8 mouse cellular contexts compared by ENCODE assay signal in the genomic region with DNA sequence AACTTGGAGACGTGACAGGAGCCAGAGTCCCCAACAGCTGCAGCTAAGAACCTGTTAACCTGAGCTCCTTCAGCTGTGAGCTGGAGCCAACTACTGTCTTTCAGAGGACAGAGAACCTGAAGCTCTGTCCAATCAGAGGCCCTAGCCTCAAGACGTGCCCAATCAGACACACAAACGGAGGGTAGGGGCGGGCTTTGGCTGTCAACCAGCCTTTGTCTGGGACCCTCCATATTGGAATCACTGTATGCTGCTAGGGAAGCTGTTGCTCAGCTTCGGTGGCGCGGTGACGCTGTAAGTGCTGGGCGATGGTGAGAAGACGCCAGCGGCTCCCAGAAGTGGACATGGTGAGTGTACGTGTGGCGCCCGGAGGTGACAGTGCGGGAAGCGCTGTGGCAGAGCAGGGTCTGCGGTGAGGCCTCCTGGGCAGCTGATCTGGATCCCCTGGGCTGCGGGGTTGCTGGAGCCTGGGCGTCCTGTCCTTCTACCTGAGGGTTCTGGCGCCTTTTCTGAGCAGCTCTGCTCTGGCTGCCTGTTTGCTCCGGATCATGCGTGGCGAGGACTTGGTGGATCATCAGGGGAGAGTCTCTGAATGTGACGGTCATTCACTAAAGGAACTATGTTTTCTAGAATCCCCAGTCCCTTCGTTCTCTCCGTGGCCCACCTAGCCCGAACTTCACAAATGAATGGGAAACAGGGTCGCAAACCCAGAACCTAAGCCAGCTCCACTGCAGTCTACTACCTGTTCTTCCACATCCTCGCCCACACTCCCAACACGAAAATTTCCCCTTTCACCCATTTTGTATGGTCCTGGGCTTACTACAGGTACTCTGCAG. TPM values are rescaled to one million over a fixed set of nuclear protein-coding genes. Genes with fewer than 3 reads are reported as not detected.
DNase-seq lines count a peak whose midpoint lies in the region; ATAC-seq and TF ChIP-seq lines count a peak whose summit lies in the region.

Gene A430033K04Rik, plus strand, starts transcription at position 215 of the 833 bp plus-strand sequence.

- no peak within 1 kb of the TSS for H3K27ac ChIP-seq in bone marrow macrophage, adult 2 months (ENCODE audit: insufficient read depth, low read depth, low read length)
- H3K27ac ChIP-seq in embryonic fibroblast, embryonic 13.5 days (ENCODE audit: insufficient read depth, low read length) = no peak within 1 kb of the TSS
- H3K27ac ChIP-seq in kidney, embryonic 14.5 days (ENCODE audit: low read depth, low read length) = peak within 1 kb of the TSS; percentile 85
- peak within 1 kb of the TSS; percentile 95 for H3K27ac ChIP-seq in limb, embryonic 15.5 days

- DNase-seq in A20 (ENCODE audit: low read depth, low spot score) = peak; percentile 92
- DNase-seq in heart, adult 9 months (ENCODE audit: low spot score in 2 of 2) = peak; percentile 96
- DNase-seq in monocyte, adult 2 months (ENCODE audit: low read depth in 1 of 2, low spot score in 2 of 2) = peak; percentile 59 to 81
- peak; percentile 91 for DNase-seq in spleen, postnatal 36 days (ENCODE audit: low spot score in 2 of 2)

- no peak for TF ChIP-seq CTCF in bone marrow macrophage, adult 2 months (IDR thresholded peaks at IDR 0.05; ENCODE audit: low read depth, low read length)
- no peak for TF ChIP-seq CTCF in embryonic fibroblast, embryonic 13.5 days (IDR thresholded peaks at IDR 0.05; ENCODE audit: borderline replicate concordance, insufficient read depth, low read length)

- no peaks in the 10 kb centered on the region for H3K27me3 ChIP-seq in kidney, embryonic 14.5 days (ENCODE audit: control insufficient read depth, insufficient read depth, low read length)
- no peaks in the 10 kb centered on the region for H3K27me3 ChIP-seq in limb, embryonic 15.5 days

- peaks cover 7% of the 10 kb centered on the region for H3K9me3 ChIP-seq in kidney, embryonic 14.5 days (ENCODE audit: control insufficient read depth, low read length)
- no peaks in the 10 kb centered on the region for H3K9me3 ChIP-seq in limb, embryonic 15.5 days

- H3K36me3 ChIP-seq in kidney, embryonic 14.5 days (ENCODE audit: control insufficient read depth, insufficient read depth, low read length) = peaks cover 2% of the 10 kb centered on the region; the same call in 1 of the 2 replicates
- H3K36me3 ChIP-seq in limb, embryonic 15.5 days = peaks cover 5% of the 10 kb centered on the region

- peak; percentile 96 for ATAC-seq in kidney, embryonic 14.5 days (ENCODE audit: low FRiP score, low TSS enrichment)
- peak; percentile 94 for ATAC-seq in limb, embryonic 15.5 days (ENCODE audit: insufficient number of reproducible peaks, low FRiP score, low TSS enrichment, low read depth)

- TF ChIP-seq POLR2A in bone marrow macrophage, adult 2 months (IDR thresholded peaks at IDR 0.05; ENCODE audit: borderline replicate concordance, low read depth, low read length) = no peak
- TF ChIP-seq POLR2A in embryonic fibroblast, embryonic 13.5 days (IDR thresholded peaks at IDR 0.05; ENCODE audit: low read depth, low read length) = peak; percentile 88

- H3K4me1 ChIP-seq in bone marrow macrophage, adult 2 months (ENCODE audit: control insufficient read depth, insufficient read depth, low read length) = peaks cover 14% of the 10 kb centered on the region
- H3K4me1 ChIP-seq in embryonic fibroblast, embryonic 13.5 days (ENCODE audit: control insufficient read depth, insufficient read depth, low read length) = no peaks in the 10 kb centered on the region
- H3K4me1 ChIP-seq in kidney, embryonic 14.5 days (ENCODE audit: control insufficient read depth, insufficient read depth, low read length) = peaks cover 3% of the 10 kb centered on the region; the same call in 1 of the 2 replicates
- H3K4me1 ChIP-seq in limb, embryonic 15.5 days = peaks cover 14% of the 10 kb centered on the region

- H3K4me3 ChIP-seq in bone marrow macrophage, adult 2 months (ENCODE audit: insufficient read depth, low read length) = peak within 1 kb of the TSS; percentile 69
- H3K4me3 ChIP-seq in embryonic fibroblast, embryonic 13.5 days (ENCODE audit: insufficient read depth, low read length) = peak within 1 kb of the TSS; percentile 86
- H3K4me3 ChIP-seq in kidney, embryonic 14.5 days (ENCODE audit: low read length) = peak within 1 kb of the TSS; percentile 88
- peak within 1 kb of the TSS; percentile 89 for H3K4me3 ChIP-seq in limb, embryonic 15.5 days

- H3K4me2 ChIP-seq in kidney, embryonic 14.5 days (replicated peaks; ENCODE audit: low read depth, low read length) = peak within 1 kb of the TSS; percentile 72
- H3K4me2 ChIP-seq in limb, embryonic 15.5 days = peak within 1 kb of the TSS; percentile 56

- H3K9ac ChIP-seq in kidney, embryonic 14.5 days (ENCODE audit: low read depth, low read length) = peak within 1 kb of the TSS; percentile 90
- H3K9ac ChIP-seq in limb, embryonic 15.5 days = peak within 1 kb of the TSS; percentile 82

- WGBS in kidney, embryonic 14.5 days = 0% methylated on average over 30 of the region's 30 CpGs
- under 1% methylated on average over 30 of the region's 30 CpGs for WGBS in limb, embryonic 15.5 days

RNA-seq across cellular contexts. Expression of gene A430033K04Rik, which starts in this region (rescaled TPM):
- polyA plus RNA-seq in bone marrow macrophage, adult 2 months (2012; ENCODE audit: insufficient read depth, insufficient read length, missing spikeins) = 3.4 and 3.8 TPM in 2 replicates
- 5.1 and 7.9 TPM in 2 replicates for polyA plus RNA-seq in embryonic fibroblast, embryonic 13.5 days (2011; ENCODE audit: insufficient read length, low read depth, missing spikeins)
- polyA plus RNA-seq in kidney, embryonic 14.5 days (2014; fragmentation: Nextera tagmentation; extraction: Ambion mirVana) = 9.3 and 14.0 TPM in 2 replicates
- polyA plus RNA-seq in limb, embryonic 15.5 days (2015; fragmentation: Nextera tagmentation; extraction: Ambion mirVana) = 15.4 and 17.0 TPM in 2 replicates

Comparison
In these comparisons a context has a peak if more than half of its experiments do, and no peak if none do; other contexts are left out.
1. H3K27ac ChIP-seq: peak in kidney, embryonic 14.5 days (single experiment) and limb, embryonic 15.5 days (single experiment); none in bone marrow macrophage, adult 2 months (single experiment) and embryonic fibroblast, embryonic 13.5 days (single experiment).
2. Peak in every context shown above with its lines, with median percentiles within 50 percentile points of each other: DNase-seq and H3K4me3 ChIP-seq.